Mouse (Mus musculus): ENCODE results near the gene Isx. TPM values are rescaled to one million over a fixed set of nuclear protein-coding genes. Genes with fewer than 3 reads are reported as not detected.

Isx gene
- polyA plus RNA-seq, 1 experiment, result not detected

DNA sequence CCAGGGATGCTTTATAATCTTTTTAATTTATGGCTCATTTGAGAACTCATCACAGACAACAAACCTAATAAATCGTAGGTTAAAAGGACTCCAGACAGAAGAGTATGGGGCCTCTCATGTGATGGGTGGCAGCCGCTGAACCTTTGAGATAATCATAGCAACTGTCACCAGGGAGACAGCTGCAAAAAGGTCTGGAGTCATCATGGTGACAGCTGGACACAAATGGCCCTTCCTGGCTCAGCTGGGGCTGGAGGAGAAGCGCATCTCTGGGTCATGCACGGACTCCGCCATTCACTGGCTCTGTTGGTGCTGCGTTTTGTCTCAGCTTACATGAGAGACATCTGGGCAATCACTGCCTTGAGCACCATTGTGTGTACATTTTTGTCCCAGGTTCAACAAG lies 12.5 kb upstream of the Isx start:
- H3K9me3 ChIP-seq (replicated peaks; ENCODE audit: control insufficient read depth, insufficient read depth, low read length, poor library complexity, severe bottlenecking), result no peaks in the 10 kb centered on the region
- H3K4me3 ChIP-seq (ENCODE audit: low read depth, low read length), result no peak overlapping the region
- no peaks in the 10 kb centered on the region for H3K36me3 ChIP-seq (ENCODE audit: control insufficient read depth, insufficient read depth, low read length, poor library complexity, severe bottlenecking)
- TF ChIP-seq EP300 (IDR thresholded peaks at IDR 0.05; ENCODE audit: insufficient read depth, low read depth, low read length), result no peak
- no peak for TF ChIP-seq POLR2A (IDR thresholded peaks at IDR 0.05; ENCODE audit: insufficient read depth, low read length)
- TF ChIP-seq CTCF (IDR thresholded peaks at IDR 0.05; ENCODE audit: low read depth, low read length), result no peak
- no peaks in the 10 kb centered on the region for H3K4me1 ChIP-seq (ENCODE audit: control insufficient read depth, insufficient read depth, low read length)
- H3K9ac ChIP-seq (ENCODE audit: low read depth, poor library complexity, severe bottlenecking), result no peak overlapping the region
- H3K27ac ChIP-seq (ENCODE audit: insufficient read depth, low read length), result no peak overlapping the region
- no peaks in the 10 kb centered on the region for H3K27me3 ChIP-seq (ENCODE audit: control insufficient read depth, insufficient read depth, low read length, poor library complexity, severe bottlenecking)

- no peak overlapping the region for H3K4me3 ChIP-seq (ENCODE audit: low read depth, low read length)
- no peak for TF ChIP-seq EP300 (IDR thresholded peaks at IDR 0.05; ENCODE audit: insufficient read depth, low read depth, low read length)
- no peak for TF ChIP-seq POLR2A (IDR thresholded peaks at IDR 0.05; ENCODE audit: insufficient read depth, low read length)
- no peak for TF ChIP-seq CTCF (IDR thresholded peaks at IDR 0.05; ENCODE audit: low read depth, low read length)
- H3K4me1 ChIP-seq (ENCODE audit: control insufficient read depth, insufficient read depth, low read length), result no peaks in the 10 kb centered on the region
- no peaks in the 10 kb centered on the region for H3K9me3 ChIP-seq (replicated peaks; ENCODE audit: control insufficient read depth, insufficient read depth, low read length, poor library complexity, severe bottlenecking)
- H3K9ac ChIP-seq (ENCODE audit: low read depth, poor library complexity, severe bottlenecking), result no peak overlapping the region
- H3K27ac ChIP-seq (ENCODE audit: insufficient read depth, low read length), result no peak overlapping the region
- H3K27me3 ChIP-seq (ENCODE audit: control insufficient read depth, insufficient read depth, low read length, poor library complexity, severe bottlenecking), result no peaks in the 10 kb centered on the region
- no peaks in the 10 kb centered on the region for H3K36me3 ChIP-seq (ENCODE audit: control insufficient read depth, insufficient read depth, low read length, poor library complexity, severe bottlenecking)
Measured at GRCm38 (mm10) chr8:74862598-74862997, 10.4 kb upstream of the Isx start.

DNA sequence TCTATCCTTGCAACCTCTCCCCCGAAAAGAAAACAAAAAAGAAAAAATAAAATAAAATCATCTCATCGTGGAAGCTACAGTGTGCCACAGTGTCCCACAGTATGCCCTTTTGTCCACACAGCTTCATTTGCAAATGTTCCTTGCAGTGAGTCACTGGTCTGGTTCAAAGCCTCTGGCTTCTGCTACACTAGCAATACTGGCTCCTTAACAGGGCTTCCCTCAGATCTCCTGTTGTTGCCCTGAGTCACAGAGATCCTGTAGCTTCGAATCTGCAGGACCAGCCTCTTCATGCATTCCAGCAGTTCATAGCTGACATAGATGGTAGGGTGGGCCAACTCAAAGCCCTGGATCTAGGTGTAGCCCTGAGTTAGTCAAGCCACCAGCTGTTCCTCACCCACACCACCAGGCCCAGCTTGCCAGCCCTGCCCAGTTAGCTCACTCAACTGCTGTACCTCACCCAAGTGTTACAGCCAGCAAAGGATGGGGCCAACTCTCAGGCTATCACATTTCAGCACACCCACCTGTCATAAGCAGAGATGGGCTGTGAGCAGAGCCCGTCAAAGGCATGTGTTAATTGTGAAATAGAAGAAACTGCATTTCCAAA lies 2.5 kb upstream of the Isx start:
- H3K36me3 ChIP-seq (ENCODE audit: control insufficient read depth, insufficient read depth, low read length, poor library complexity, severe bottlenecking), result no peaks in the 10 kb centered on the region
- no peak overlapping the region for H3K9ac ChIP-seq (ENCODE audit: low read depth, poor library complexity, severe bottlenecking)
- no peak overlapping the region for H3K4me3 ChIP-seq (ENCODE audit: low read depth, low read length)
- TF ChIP-seq CTCF (IDR thresholded peaks at IDR 0.05; ENCODE audit: low read depth, low read length) (no peak), POLR2A (IDR thresholded peaks at IDR 0.05; ENCODE audit: insufficient read depth, low read length) (no peak), EP300 (IDR thresholded peaks at IDR 0.05; ENCODE audit: insufficient read depth, low read depth, low read length) (no peak)
- H3K4me1 ChIP-seq (ENCODE audit: control insufficient read depth, insufficient read depth, low read length), result no peaks in the 10 kb centered on the region
- no peaks in the 10 kb centered on the region for H3K27me3 ChIP-seq (ENCODE audit: control insufficient read depth, insufficient read depth, low read length, poor library complexity, severe bottlenecking)
- H3K9me3 ChIP-seq (replicated peaks; ENCODE audit: control insufficient read depth, insufficient read depth, low read length, poor library complexity, severe bottlenecking), result no peaks in the 10 kb centered on the region
- no peak overlapping the region for H3K27ac ChIP-seq (ENCODE audit: insufficient read depth, low read length)

DNA sequence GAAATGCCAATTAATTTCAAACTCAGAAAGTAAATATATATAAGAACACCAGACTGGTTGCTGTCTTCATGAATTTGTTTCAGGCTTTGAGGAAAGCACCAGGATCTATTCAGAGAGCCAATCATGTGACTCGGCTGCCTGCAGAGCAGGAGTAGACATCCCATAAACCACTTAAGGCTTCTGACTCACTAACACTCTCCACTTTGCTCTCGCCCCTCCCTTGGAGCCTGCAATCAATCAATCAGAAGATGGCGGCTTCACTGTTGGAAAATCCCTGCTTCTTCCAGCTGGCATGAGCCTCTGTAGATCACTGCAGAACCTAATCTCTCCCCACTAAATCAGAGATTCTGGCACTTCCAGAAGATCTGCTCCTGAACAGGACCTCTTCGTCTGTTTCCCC lies 1.3 kb upstream of the Isx start:
- H3K36me3 ChIP-seq (ENCODE audit: control insufficient read depth, insufficient read depth, low read length, poor library complexity, severe bottlenecking), result no peaks in the 10 kb centered on the region
- H3K4me1 ChIP-seq (ENCODE audit: control insufficient read depth, insufficient read depth, low read length), result no peaks in the 10 kb centered on the region
- no peaks in the 10 kb centered on the region for H3K27me3 ChIP-seq (ENCODE audit: control insufficient read depth, insufficient read depth, low read length, poor library complexity, severe bottlenecking)
- H3K9ac ChIP-seq (ENCODE audit: low read depth, poor library complexity, severe bottlenecking), result no peak overlapping the region
- no peaks in the 10 kb centered on the region for H3K9me3 ChIP-seq (replicated peaks; ENCODE audit: control insufficient read depth, insufficient read depth, low read length, poor library complexity, severe bottlenecking)
- no peak overlapping the region for H3K27ac ChIP-seq (ENCODE audit: insufficient read depth, low read length)
- H3K4me3 ChIP-seq (ENCODE audit: low read depth, low read length), result no peak overlapping the region
- TF ChIP-seq CTCF (IDR thresholded peaks at IDR 0.05; ENCODE audit: low read depth, low read length) (no peak), POLR2A (IDR thresholded peaks at IDR 0.05; ENCODE audit: insufficient read depth, low read length) (no peak), EP300 (IDR thresholded peaks at IDR 0.05; ENCODE audit: insufficient read depth, low read depth, low read length) (no peak)

DNA sequence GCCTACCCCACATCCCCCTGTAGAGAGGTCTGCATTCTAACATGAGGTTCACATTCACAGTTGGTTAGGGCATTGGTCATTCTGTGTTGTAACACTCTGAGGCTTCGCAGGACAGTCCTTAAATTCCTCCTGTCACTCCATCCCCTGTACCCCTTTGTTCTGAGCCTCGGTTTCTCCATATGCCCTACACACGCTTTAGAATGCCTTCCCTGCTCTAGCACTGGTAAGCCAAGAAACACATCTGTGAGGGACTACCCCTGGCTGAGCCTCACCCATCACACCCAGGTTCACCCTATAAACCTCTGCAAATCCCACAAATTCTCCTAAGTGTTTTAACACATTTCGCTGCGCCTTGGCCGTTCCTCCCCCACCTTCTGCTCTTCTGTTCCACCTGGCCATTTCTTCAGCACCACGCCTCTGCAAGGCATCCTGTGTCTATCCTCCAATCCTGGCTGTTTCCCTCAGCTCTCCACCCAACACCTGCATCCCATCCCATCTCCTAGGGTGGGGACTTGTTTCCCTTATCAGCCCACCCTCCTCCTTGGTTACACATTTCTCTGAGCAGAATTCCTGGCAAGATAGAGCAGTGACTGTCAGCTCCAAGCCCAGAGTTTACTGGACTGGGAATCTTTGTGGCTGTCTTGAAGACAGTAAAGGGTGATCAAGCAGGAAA lies 686 bp upstream of the Isx start:
- TF ChIP-seq POLR2A (IDR thresholded peaks at IDR 0.05; ENCODE audit: insufficient read depth, low read length) (no peak), EP300 (IDR thresholded peaks at IDR 0.05; ENCODE audit: insufficient read depth, low read depth, low read length) (no peak), CTCF (IDR thresholded peaks at IDR 0.05; ENCODE audit: low read depth, low read length) (no peak)

GRCm38 (mm10) chr8:74874565-74874964 lies 1.6 kb downstream of the Isx start:
- Histone ChIP-seq H3K9me3 (replicated peaks; ENCODE audit: control insufficient read depth, insufficient read depth, low read length, poor library complexity, severe bottlenecking) (no peaks in the 10 kb centered on the region), H3K27ac (ENCODE audit: insufficient read depth, low read length) (no peak overlapping the region), H3K9ac (ENCODE audit: low read depth, poor library complexity, severe bottlenecking) (no peak overlapping the region), H3K36me3 (ENCODE audit: control insufficient read depth, insufficient read depth, low read length, poor library complexity, severe bottlenecking) (no peaks in the 10 kb centered on the region), H3K4me1 (ENCODE audit: control insufficient read depth, insufficient read depth, low read length) (no peaks in the 10 kb centered on the region), H3K27me3 (ENCODE audit: control insufficient read depth, insufficient read depth, low read length, poor library complexity, severe bottlenecking) (no peaks in the 10 kb centered on the region), H3K4me3 (ENCODE audit: low read depth, low read length) (no peak overlapping the region)
- TF ChIP-seq EP300 (IDR thresholded peaks at IDR 0.05; ENCODE audit: insufficient read depth, low read depth, low read length), result no peak

More for the DNA sequence above, 686 bp upstream of the Isx start:
- H3K4me1 ChIP-seq (ENCODE audit: control insufficient read depth, insufficient read depth, low read length), result no peaks in the 10 kb centered on the region
- H3K4me3 ChIP-seq (ENCODE audit: low read depth, low read length), result no peak overlapping the region
- no peaks in the 10 kb centered on the region for H3K9me3 ChIP-seq (replicated peaks; ENCODE audit: control insufficient read depth, insufficient read depth, low read length, poor library complexity, severe bottlenecking)
- H3K27me3 ChIP-seq (ENCODE audit: control insufficient read depth, insufficient read depth, low read length, poor library complexity, severe bottlenecking), result no peaks in the 10 kb centered on the region
- no peak overlapping the region for H3K9ac ChIP-seq (ENCODE audit: low read depth, poor library complexity, severe bottlenecking)
- H3K36me3 ChIP-seq (ENCODE audit: control insufficient read depth, insufficient read depth, low read length, poor library complexity, severe bottlenecking), result no peaks in the 10 kb centered on the region
- H3K27ac ChIP-seq (ENCODE audit: insufficient read depth, low read length), result no peak overlapping the region
